Mouse (Mus musculus) liver, embryonic 16.5 days (tissue): ENCODE data around the gene Tex264. TPM values are rescaled to one million over a fixed set of nuclear protein-coding genes. Genes with fewer than 3 reads are reported as not detected.

Source experiments
- ATAC-seq: fragments of 200-750 bp; cut with Nextera tagmentation; 2 replicates; pipeline ENCODE4 v1.8.0; 2017; ENCODE audit warnings: low read depth, mild to moderate bottlenecking, moderate number of reproducible peaks, moderate library complexity
- H3K27ac ChIP-seq: fragments of 300-500 bp; sonication (generic); 2 replicates; pipeline ENCODE4 v1.5.1; 2014; ENCODE audit warnings: mild to moderate bottlenecking, low read length
- H3K27me3 ChIP-seq: fragments of 300-500 bp; sonication (generic); 2 replicates; pipeline ENCODE4 v1.6.1; 2014; ENCODE audit warnings: low read depth, low read length, mixed read lengths; ENCODE audit not compliant: control insufficient read depth, insufficient read depth
- H3K36me3 ChIP-seq: fragments of 300-500 bp; sonication (generic); 2 replicates; pipeline ENCODE4 v1.6.1; 2014; ENCODE audit warnings: mild to moderate bottlenecking; ENCODE audit not compliant: control insufficient read depth, insufficient read depth
- H3K4me1 ChIP-seq: fragments of 300-500 bp; sonication (generic); 2 replicates; pipeline ENCODE4 v1.6.1; 2014; ENCODE audit warnings: low read depth, low read length, mixed read lengths; ENCODE audit not compliant: control insufficient read depth
- H3K4me2 ChIP-seq: fragments of 300-500 bp; sonication (generic); 2 replicates; pipeline ENCODE4 v1.6.1; 2014; ENCODE audit warnings: low read depth, low read length, mixed read lengths
- H3K4me3 ChIP-seq: fragments of 300-500 bp; sonication (generic); 2 replicates; pipeline ENCODE4 v1.5.1; 2014; ENCODE audit warnings: low read depth, mild to moderate bottlenecking, low read length
- H3K9ac ChIP-seq: fragments of 300-500 bp; sonication (generic); 2 replicates; pipeline ENCODE4 v1.6.1; 2014; ENCODE audit warnings: low read depth, low read length
- H3K9me3 ChIP-seq: fragments of 300-500 bp; sonication (generic); replicated peaks from 2 replicates; pipeline ENCODE4 v1.6.1; 2016; ENCODE audit warnings: low read length; ENCODE audit not compliant: control insufficient read depth
- WGBS: fragments of 180-500 bp; shearing (Covaris S2); extraction: QIAGEN DNeasy Blood & Tissue Kit; methylation state at CpG from one replicate; pipeline ENCODE4 v1.1.7; 2014; ENCODE audit not compliant: insufficient replicate concordance; 5-methylcytosine and 5-hydroxymethylcytosine counted together
- polyA plus RNA-seq: library from polyadenylated mRNA; unstranded; fragments of >200 nt; fragmentation: Nextera tagmentation; extraction: Ambion mirVana; gene quantifications from 2 replicates; pipeline ENCODE4 v1.2.1, GENCODE M21; 2015

Tex264 gene
- polyA plus RNA-seq, 1 experiment from 2014 or later, result 17.8 TPM

- Histone ChIP-seq H3K4me3 (no peak overlapping the region), H3K36me3 (peaks cover 4% of the 10 kb centered on the region; the same call in 1 of the 2 replicates), H3K9ac (no peak overlapping the region), H3K27ac (no peak overlapping the region), H3K4me1 (no peaks in the 10 kb centered on the region), H3K27me3 (peaks cover 28% of the 10 kb centered on the region), H3K9me3 (no peaks in the 10 kb centered on the region), H3K4me2 (no peak overlapping the region)
- no peak for ATAC-seq
- 37% methylated on average over 5 of the region's 5 CpGs for WGBS
Observed at GRCm38 (mm10) chr9:106656820-106657219, 28.9 kb downstream of the Tex264 start.

- Histone ChIP-seq H3K36me3 (peaks cover 4% of the 10 kb centered on the region; the same call in 1 of the 2 replicates), H3K9me3 (no peaks in the 10 kb centered on the region), H3K27ac (no peak within 1 kb of the TSS), H3K9ac (no peak within 1 kb of the TSS), H3K27me3 (peaks cover 28% of the 10 kb centered on the region), H3K4me2 (peak within 1 kb of the TSS; percentile 38), H3K4me3 (peak within 1 kb of the TSS; percentile 28; the same call in 1 of the 2 replicates), H3K4me1 (no peaks in the 10 kb centered on the region)
- 2% methylated on average over 44 of the region's 44 CpGs for WGBS
- 0 out of 2 replicates have a peak, but pooled peaks have one; percentile 13 for ATAC-seq
Observed at GRCm38 (mm10) chr9:106655884-106656720, 29.6 kb downstream of the Tex264 start, which contains the start of gene Grm2. Gene Grm2 (minus strand): TSS chr9:106656082.

- H3K9me3 ChIP-seq, result no peaks in the 10 kb centered on the region
- no peaks in the 10 kb centered on the region for H3K36me3 ChIP-seq
- peaks cover 28% of the 10 kb centered on the region for H3K27me3 ChIP-seq
- no peak overlapping the region for H3K27ac ChIP-seq
- H3K4me2 ChIP-seq, result no peak overlapping the region
- no peaks in the 10 kb centered on the region for H3K4me1 ChIP-seq
- no peak overlapping the region for H3K9ac ChIP-seq
- WGBS, result 50% methylated on average over 1 of the region's 1 CpGs
- ATAC-seq, result no peak
- H3K4me3 ChIP-seq, result no peak overlapping the region
Observed at GRCm38 (mm10) chr9:106652720-106653119, 33.0 kb downstream of the Tex264 start.

GRCm38 (mm10) chr9:106647226-106647625, 38.5 kb downstream of the Tex264 start:
- no peaks in the 10 kb centered on the region for H3K27me3 ChIP-seq
- H3K4me3 ChIP-seq, result no peak overlapping the region
- no peaks in the 10 kb centered on the region; the same call in 1 of the 2 replicates for H3K4me1 ChIP-seq
- H3K36me3 ChIP-seq, result no peaks in the 10 kb centered on the region
- no peaks in the 10 kb centered on the region for H3K9me3 ChIP-seq
- WGBS, result 57% methylated on average over 27 of the region's 27 CpGs
- H3K27ac ChIP-seq, result no peak overlapping the region
- ATAC-seq, result no peak
- H3K9ac ChIP-seq, result no peak overlapping the region
- H3K4me2 ChIP-seq, result no peak overlapping the region

- 60% methylated on average over 9 of the region's 9 CpGs for WGBS
- Histone ChIP-seq H3K4me1 (no peaks in the 10 kb centered on the region; the same call in 1 of the 2 replicates), H3K4me2 (no peak overlapping the region), H3K9me3 (no peaks in the 10 kb centered on the region), H3K9ac (no peak overlapping the region), H3K4me3 (no peak overlapping the region), H3K36me3 (no peaks in the 10 kb centered on the region), H3K27me3 (no peaks in the 10 kb centered on the region), H3K27ac (no peak overlapping the region)
- no peak for ATAC-seq
Observed at GRCm38 (mm10) chr9:106645684-106646271, 39.9 kb downstream of the Tex264 start.

- no peak overlapping the region for H3K4me2 ChIP-seq
- no peaks in the 10 kb centered on the region for H3K36me3 ChIP-seq
- no peaks in the 10 kb centered on the region; the same call in 1 of the 2 replicates for H3K4me1 ChIP-seq
- H3K9ac ChIP-seq, result no peak overlapping the region
- H3K9me3 ChIP-seq, result no peaks in the 10 kb centered on the region
- ATAC-seq, result no peak
- no peak overlapping the region for H3K27ac ChIP-seq
- WGBS, result 50% methylated on average over 6 of the region's 6 CpGs
- no peaks in the 10 kb centered on the region for H3K27me3 ChIP-seq
- no peak overlapping the region for H3K4me3 ChIP-seq
Observed at GRCm38 (mm10) chr9:106643787-106644186, 41.9 kb downstream of the Tex264 start.

GRCm38 (mm10) chr9:106643128-106643527, 42.6 kb downstream of the Tex264 start:
- no peak for ATAC-seq
- Histone ChIP-seq H3K27ac (no peak overlapping the region), H3K36me3 (no peaks in the 10 kb centered on the region), H3K9ac (no peak overlapping the region), H3K4me3 (no peak overlapping the region), H3K4me1 (no peaks in the 10 kb centered on the region; the same call in 1 of the 2 replicates), H3K4me2 (no peak overlapping the region), H3K27me3 (no peaks in the 10 kb centered on the region), H3K9me3 (no peaks in the 10 kb centered on the region)
- 23% methylated on average over 7 of the region's 7 CpGs for WGBS

GRCm38 (mm10) chr9:106641346-106641745, 44.4 kb downstream of the Tex264 start:
- Histone ChIP-seq H3K27ac (no peak overlapping the region), H3K27me3 (no peaks in the 10 kb centered on the region), H3K9ac (no peak overlapping the region), H3K9me3 (no peaks in the 10 kb centered on the region), H3K4me1 (no peaks in the 10 kb centered on the region; the same call in 1 of the 2 replicates), H3K4me3 (no peak overlapping the region), H3K4me2 (no peak overlapping the region), H3K36me3 (no peaks in the 10 kb centered on the region)
- 31% methylated on average over 5 of the region's 5 CpGs for WGBS
- ATAC-seq, result no peak

- no peak overlapping the region for H3K27ac ChIP-seq
- ATAC-seq, result no peak
- no peaks in the 10 kb centered on the region for H3K36me3 ChIP-seq
- H3K4me1 ChIP-seq, result no peaks in the 10 kb centered on the region; the same call in 1 of the 2 replicates
- H3K4me2 ChIP-seq, result no peak overlapping the region
- H3K4me3 ChIP-seq, result no peak overlapping the region
- 70% methylated on average over 8 of the region's 8 CpGs for WGBS
- no peaks in the 10 kb centered on the region for H3K27me3 ChIP-seq
- H3K9me3 ChIP-seq, result no peaks in the 10 kb centered on the region
- H3K9ac ChIP-seq, result no peak overlapping the region
Observed at GRCm38 (mm10) chr9:106638154-106638553, 47.6 kb downstream of the Tex264 start.
